Mouse (Mus musculus) midbrain, postnatal 0 days (tissue): ENCODE data around the gene Eml1. TPM values are rescaled to one million over a fixed set of nuclear protein-coding genes. Genes with fewer than 3 reads are reported as not detected.

Source experiments
- ATAC-seq: fragments of 200-750 bp; cut with Nextera tagmentation; 2 replicates; pipeline ENCODE4 v1.8.0; 2017; ENCODE audit warnings: moderate number of reproducible peaks, mild to moderate bottlenecking, moderate TSS enrichment, moderate library complexity; ENCODE audit not compliant: low FRiP score
- DNase-seq: peaks from one replicate; pipeline ENCODE4 v3.0.0-alpha.2; 2015; ENCODE audit warnings: low spot score
- H3K27ac ChIP-seq: fragments of 300-500 bp; sonication (generic); 2 replicates; pipeline ENCODE4 v1.5.1; 2014; ENCODE audit warnings: low read depth, mild to moderate bottlenecking, low read length, mixed read lengths
- H3K27me3 ChIP-seq: fragments of 300-500 bp; sonication (generic); 2 replicates; pipeline ENCODE4 v1.6.1; 2014; ENCODE audit warnings: low read length, control low read depth, mixed read lengths; ENCODE audit not compliant: insufficient read depth
- H3K36me3 ChIP-seq: fragments of 300-500 bp; sonication (generic); 2 replicates; pipeline ENCODE4 v1.6.1; 2014; ENCODE audit warnings: low read length, control low read depth, mixed read lengths; ENCODE audit not compliant: insufficient read depth
- H3K4me1 ChIP-seq: fragments of 300-500 bp; sonication (generic); 2 replicates; pipeline ENCODE4 v1.6.1; 2014; ENCODE audit warnings: mild to moderate bottlenecking, control low read depth, antibody characterized with exemption, low read length, mixed read lengths; ENCODE audit not compliant: insufficient read depth
- H3K4me2 ChIP-seq: fragments of 300-500 bp; sonication (generic); 2 replicates; pipeline ENCODE4 v1.6.1; 2014; ENCODE audit warnings: low read depth, mild to moderate bottlenecking, low read length, mixed read lengths; ENCODE audit not compliant: poor library complexity, severe bottlenecking
- H3K4me3 ChIP-seq: fragments of 300-500 bp; sonication (generic); 2 replicates; pipeline ENCODE4 v1.5.1; 2014; ENCODE audit warnings: low read depth, mild to moderate bottlenecking, low read length, moderate library complexity
- H3K9ac ChIP-seq: fragments of 300-500 bp; sonication (generic); replicated peaks from 2 replicates; pipeline ENCODE4 v1.6.1; 2014; ENCODE audit warnings: mild to moderate bottlenecking, low read length, moderate library complexity, mixed read lengths; ENCODE audit not compliant: poor library complexity, severe bottlenecking
- H3K9me3 ChIP-seq: fragments of 300-500 bp; sonication (generic); 2 replicates; pipeline ENCODE4 v1.6.1; 2016; ENCODE audit warnings: low read length, control low read depth
- CTCF ChIP-seq: IDR thresholded peaks from 2 replicates; pipeline ENCODE4 v1.5.1; 2016; ENCODE audit warnings: antibody characterized with exemption, mild to moderate bottlenecking
- WGBS: fragments of 180-500 bp; shearing (Covaris S2); extraction: QIAGEN DNeasy Blood & Tissue Kit; methylation state at CpG from one replicate; pipeline ENCODE4 v1.1.7; 2014; 5-methylcytosine and 5-hydroxymethylcytosine counted together
- polyA plus RNA-seq: library from polyadenylated mRNA; unstranded; fragments of >200 nt; fragmentation: Nextera tagmentation; extraction: Ambion mirVana; gene quantifications from 2 replicates; pipeline ENCODE4 v1.2.1, GENCODE M21; 2015
- total RNA-seq: library from RNA; depleted of rRNA; stranded (reverse); fragments of >200 nt; gene quantifications from 2 replicates; pipeline ENCODE4 v1.2.3, GENCODE M21; 2014

Gene Eml1
- total and polyA plus RNA-seq, 2 experiments from 2014 or later: 34.0 to 52.0 TPM

GRCm38 (mm10) chr12:108511009-108511408 is 140.3 kb downstream of the Eml1 start:
- no peak for ATAC-seq
- H3K9ac ChIP-seq: no peak overlapping the region
- DNase-seq: peak; percentile 78
- peaks cover 9% of the 10 kb centered on the region; the same call in 1 of the 2 replicates for H3K36me3 ChIP-seq
- H3K4me1 ChIP-seq: no peaks in the 10 kb centered on the region
- no peak overlapping the region for H3K27ac ChIP-seq
- 8% methylated on average over 3 of the region's 3 CpGs for WGBS
- no peak overlapping the region for H3K4me3 ChIP-seq
- no peak overlapping the region for H3K4me2 ChIP-seq
- no peaks in the 10 kb centered on the region for H3K9me3 ChIP-seq
- TF ChIP-seq CTCF: peak; percentile 84
- no peaks in the 10 kb centered on the region for H3K27me3 ChIP-seq

DNA sequence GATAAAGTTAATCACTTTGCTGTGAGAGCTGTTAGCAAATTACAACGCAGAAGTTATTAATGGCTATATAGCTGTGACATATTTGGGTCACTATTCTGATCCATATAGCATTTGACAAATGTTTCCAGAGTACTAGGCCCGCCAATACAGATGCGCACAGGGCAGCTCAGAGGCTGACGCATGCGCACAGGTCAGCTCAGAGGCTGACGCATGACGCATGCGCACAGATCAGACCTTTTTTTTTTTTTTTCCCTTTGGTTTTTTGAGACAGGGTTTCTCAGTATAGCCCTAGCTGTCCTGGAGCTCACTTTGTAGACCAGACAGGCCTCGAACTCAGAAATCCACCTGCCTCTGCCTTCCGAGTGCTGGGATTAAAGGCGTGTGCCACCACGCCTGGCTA is 144.7 kb downstream of the Eml1 start:
- Histone ChIP-seq H3K36me3 (peaks cover 19% of the 10 kb centered on the region; the same call in 1 of the 2 replicates), H3K4me2 (no peak overlapping the region), H3K4me1 (no peaks in the 10 kb centered on the region), H3K27ac (no peak overlapping the region), H3K9me3 (no peaks in the 10 kb centered on the region), H3K9ac (no peak overlapping the region), H3K4me3 (no peak overlapping the region), H3K27me3 (no peaks in the 10 kb centered on the region)
- WGBS: 95% methylated on average over 12 of the region's 12 CpGs
- no peak for ATAC-seq
- DNase-seq: no peak
- no peak for TF ChIP-seq CTCF

GRCm38 (mm10) chr12:108519374-108519773 is 148.6 kb downstream of the Eml1 start:
- Histone ChIP-seq H3K9ac (no peak overlapping the region), H3K27ac (no peak overlapping the region), H3K4me2 (no peak overlapping the region), H3K36me3 (peaks cover 28% of the 10 kb centered on the region), H3K4me3 (no peak overlapping the region), H3K9me3 (no peaks in the 10 kb centered on the region), H3K27me3 (no peaks in the 10 kb centered on the region), H3K4me1 (no peaks in the 10 kb centered on the region)
- ATAC-seq: no peak
- no peak for DNase-seq
- WGBS: 76% methylated on average over 8 of the region's 8 CpGs
- TF ChIP-seq CTCF: no peak

DNA sequence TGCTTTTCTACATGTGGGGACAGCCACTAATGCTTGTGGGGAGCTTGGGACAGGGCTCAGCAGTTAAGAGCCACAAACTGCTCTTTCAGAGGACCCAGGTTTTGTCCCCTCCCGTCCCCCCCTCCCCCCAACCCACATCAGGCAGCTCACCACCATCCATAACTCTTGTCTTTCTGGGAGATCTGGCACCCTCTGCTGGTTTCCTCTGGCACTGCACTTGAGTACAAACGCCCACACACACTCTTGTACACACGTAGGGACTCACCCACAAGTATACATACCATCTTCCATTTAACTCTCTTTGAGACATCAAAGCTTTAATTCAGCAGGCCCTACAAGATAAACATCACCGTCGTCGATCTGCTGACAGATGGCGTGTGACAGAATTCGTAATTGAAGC is 158.5 kb downstream of the Eml1 start:
- Histone ChIP-seq H3K27ac (no peak overlapping the region), H3K9ac (no peak overlapping the region), H3K36me3 (peaks cover 24% of the 10 kb centered on the region), H3K4me2 (no peak overlapping the region), H3K4me1 (no peaks in the 10 kb centered on the region), H3K27me3 (no peaks in the 10 kb centered on the region), H3K9me3 (no peaks in the 10 kb centered on the region), H3K4me3 (no peak overlapping the region)
- peak; percentile 85 for TF ChIP-seq CTCF
- DNase-seq: peak; percentile 64
- 48% methylated on average over 8 of the region's 8 CpGs for WGBS
- peak; percentile 81; the same call in 1 of the 2 replicates for ATAC-seq

GRCm38 (mm10) chr12:108534484-108534883 is 163.7 kb downstream of the Eml1 start:
- WGBS: 92% methylated on average over 11 of the region's 11 CpGs

DNA sequence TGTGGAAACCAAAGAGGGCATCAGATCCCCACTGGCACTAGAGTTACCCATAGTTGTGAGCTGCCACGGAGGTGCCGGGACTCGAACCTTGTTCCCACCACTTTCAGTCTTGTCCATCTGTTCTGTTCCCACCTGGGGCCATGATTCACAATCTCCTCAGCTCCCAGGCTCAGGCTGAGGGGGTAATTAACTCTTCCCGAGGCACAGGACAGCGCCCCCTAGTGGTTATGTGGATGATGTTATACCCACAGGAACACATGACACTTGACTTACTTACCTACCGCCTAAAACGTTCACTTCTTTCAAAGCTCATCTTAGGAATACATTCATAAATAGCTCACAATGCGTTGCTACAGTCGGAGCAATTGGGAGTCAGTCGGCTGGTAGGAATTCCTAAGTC is 165.7 kb downstream of the Eml1 start:
- TF ChIP-seq CTCF: peak; percentile 68
- H3K36me3 ChIP-seq: peaks cover 36% of the 10 kb centered on the region
- H3K4me1 ChIP-seq: no peaks in the 10 kb centered on the region
- no peak overlapping the region for H3K4me3 ChIP-seq
- H3K27me3 ChIP-seq: no peaks in the 10 kb centered on the region
- DNase-seq: no peak
- H3K9ac ChIP-seq: no peak overlapping the region
- no peak for ATAC-seq
- no peaks in the 10 kb centered on the region for H3K9me3 ChIP-seq
- H3K4me2 ChIP-seq: no peak overlapping the region
- WGBS: 77% methylated on average over 10 of the region's 10 CpGs
- H3K27ac ChIP-seq: no peak overlapping the region

More at GRCm38 (mm10) chr12:108534484-108534883, 163.7 kb downstream of the Eml1 start:
- Histone ChIP-seq H3K9me3 (no peaks in the 10 kb centered on the region), H3K36me3 (peaks cover 40% of the 10 kb centered on the region), H3K4me1 (no peaks in the 10 kb centered on the region), H3K4me2 (no peak overlapping the region), H3K9ac (no peak overlapping the region), H3K4me3 (no peak overlapping the region), H3K27me3 (no peaks in the 10 kb centered on the region), H3K27ac (no peak overlapping the region)
- ATAC-seq (no peak), DNase-seq (no peak)
- TF ChIP-seq CTCF: no peak
